Mouse (Mus musculus) embryonic facial prominence, embryonic 14.5 days (tissue): ENCODE results near the gene Celsr3. TPM values are rescaled to one million over a fixed set of nuclear protein-coding genes. Genes with fewer than 3 reads are reported as not detected.

ENCODE experiments used
- ATAC-seq: fragments of 200-750 bp; cut with Nextera tagmentation; 2 replicates; pipeline ENCODE4 v1.8.0; 2017; ENCODE audit warnings: low read depth, moderate number of reproducible peaks, moderate TSS enrichment
- DNase-seq: peaks from one replicate; pipeline ENCODE4 v3.0.0-alpha.2; 2015; ENCODE audit warnings: low spot score
- H3K27ac ChIP-seq: fragments of 300-500 bp; sonication (generic); replicated peaks from 2 replicates; pipeline ENCODE4 v1.5.1; 2014; ENCODE audit warnings: low read depth, mild to moderate bottlenecking, low read length, moderate library complexity
- H3K27me3 ChIP-seq: fragments of 300-500 bp; sonication (generic); replicated peaks from 2 replicates; pipeline ENCODE4 v1.6.1; 2014; ENCODE audit warnings: low read length; ENCODE audit not compliant: control insufficient read depth, insufficient read depth
- H3K36me3 ChIP-seq: fragments of 300-500 bp; sonication (generic); 2 replicates; pipeline ENCODE4 v1.6.1; 2014; ENCODE audit warnings: low read length, mixed read lengths; ENCODE audit not compliant: control insufficient read depth, insufficient read depth
- H3K4me1 ChIP-seq: fragments of 300-500 bp; sonication (generic); 2 replicates; pipeline ENCODE4 v1.6.1; 2014; ENCODE audit warnings: antibody characterized with exemption, low read length; ENCODE audit not compliant: control insufficient read depth, insufficient read depth
- H3K4me2 ChIP-seq: fragments of 300-500 bp; sonication (generic); 2 replicates; pipeline ENCODE4 v1.6.1; 2014; ENCODE audit warnings: low read depth, mild to moderate bottlenecking, low read length, moderate library complexity, mixed read lengths
- H3K4me3 ChIP-seq: fragments of 300-500 bp; sonication (generic); 2 replicates; pipeline ENCODE4 v1.5.1; 2014; ENCODE audit warnings: low read depth, mild to moderate bottlenecking, low read length
- H3K9ac ChIP-seq: fragments of 300-500 bp; sonication (generic); 2 replicates; pipeline ENCODE4 v1.6.1; 2014; ENCODE audit warnings: low read depth, mild to moderate bottlenecking, low read length, moderate library complexity, mixed read lengths
- H3K9me3 ChIP-seq: fragments of 300-500 bp; sonication (generic); 2 replicates; pipeline ENCODE4 v1.6.1; 2016; ENCODE audit warnings: low read length; ENCODE audit not compliant: control insufficient read depth
- WGBS: fragments of 180-500 bp; shearing (Covaris S2); extraction: QIAGEN DNeasy Blood & Tissue Kit; methylation state at CpG from one replicate; pipeline ENCODE4 v1.1.7; 2014; 5-methylcytosine and 5-hydroxymethylcytosine counted together
- polyA plus RNA-seq: library from polyadenylated mRNA; unstranded; fragments of >200 nt; fragmentation: Nextera tagmentation; extraction: Ambion mirVana; gene quantifications from 2 replicates; pipeline ENCODE4 v1.2.1, GENCODE M21; 2014

The Celsr3 gene
- polyA plus RNA-seq, 1 experiment from 2014 or later: 0.70 TPM

DNA sequence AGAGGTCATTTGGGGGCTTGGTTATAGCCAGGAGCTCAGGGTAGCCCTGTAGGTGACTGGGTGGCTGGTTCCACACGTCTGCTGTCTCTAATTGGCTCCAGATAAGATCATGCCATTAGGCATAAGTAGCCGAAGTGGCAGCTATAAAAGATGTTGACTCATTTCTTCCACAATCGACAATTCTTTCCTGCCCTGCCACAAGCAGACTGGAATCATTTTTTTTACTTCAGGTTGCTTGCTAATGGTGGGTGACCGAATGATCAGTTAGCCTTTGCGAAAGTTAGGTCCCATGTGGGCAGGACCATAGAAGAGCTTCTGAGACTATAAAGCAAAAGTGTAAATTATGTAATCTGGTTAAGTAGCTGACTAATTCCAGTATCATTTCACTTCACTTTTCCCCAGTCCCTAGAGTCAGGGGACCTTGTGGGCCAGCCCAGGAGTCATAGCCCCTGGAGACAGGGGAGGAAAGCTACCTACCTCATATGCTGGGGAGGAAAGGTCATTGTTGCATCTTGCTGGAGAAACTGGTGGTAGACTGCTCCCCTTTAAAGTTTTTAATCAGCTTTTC, 27.5 kb upstream of the Celsr3 start:
- ATAC-seq (no peak), DNase-seq (no peak)
- Histone ChIP-seq H3K9me3 (no peaks in the 10 kb centered on the region), H3K9ac (no peak overlapping the region), H3K36me3 (peaks cover 77% of the 10 kb centered on the region), H3K4me2 (no peak overlapping the region), H3K27me3 (no peaks in the 10 kb centered on the region), H3K27ac (no peak overlapping the region), H3K4me3 (no peak overlapping the region), H3K4me1 (peaks cover 18% of the 10 kb centered on the region)
- WGBS: 76% methylated on average over 5 of the region's 5 CpGs

- H3K9me3 ChIP-seq: no peaks in the 10 kb centered on the region
- no peak overlapping the region for H3K27ac ChIP-seq
- no peak for ATAC-seq
- H3K4me1 ChIP-seq: peaks cover 9% of the 10 kb centered on the region
- H3K9ac ChIP-seq: no peak overlapping the region
- H3K27me3 ChIP-seq: no peaks in the 10 kb centered on the region
- WGBS: 80% methylated on average over 3 of the region's 3 CpGs
- peaks cover 86% of the 10 kb centered on the region for H3K36me3 ChIP-seq
- no peak overlapping the region for H3K4me3 ChIP-seq
- DNase-seq: no peak
- no peak overlapping the region for H3K4me2 ChIP-seq
These were observed 26.6 kb upstream of the Celsr3 start for GRCm38 (mm10) chr9:108799564-108799963.

- DNase-seq (no peak), ATAC-seq (no peak)
- H3K4me2 ChIP-seq: no peak overlapping the region
- WGBS: 84% methylated on average over 8 of the region's 8 CpGs
- H3K27me3 ChIP-seq: no peaks in the 10 kb centered on the region
- H3K36me3 ChIP-seq: peaks cover 67% of the 10 kb centered on the region
- H3K4me1 ChIP-seq: peaks cover 9% of the 10 kb centered on the region
- H3K27ac ChIP-seq: no peak overlapping the region
- no peaks in the 10 kb centered on the region for H3K9me3 ChIP-seq
- H3K9ac ChIP-seq: no peak overlapping the region
- no peak overlapping the region for H3K4me3 ChIP-seq
These were observed 20.4 kb upstream of the Celsr3 start for GRCm38 (mm10) chr9:108805768-108806167.

DNA sequence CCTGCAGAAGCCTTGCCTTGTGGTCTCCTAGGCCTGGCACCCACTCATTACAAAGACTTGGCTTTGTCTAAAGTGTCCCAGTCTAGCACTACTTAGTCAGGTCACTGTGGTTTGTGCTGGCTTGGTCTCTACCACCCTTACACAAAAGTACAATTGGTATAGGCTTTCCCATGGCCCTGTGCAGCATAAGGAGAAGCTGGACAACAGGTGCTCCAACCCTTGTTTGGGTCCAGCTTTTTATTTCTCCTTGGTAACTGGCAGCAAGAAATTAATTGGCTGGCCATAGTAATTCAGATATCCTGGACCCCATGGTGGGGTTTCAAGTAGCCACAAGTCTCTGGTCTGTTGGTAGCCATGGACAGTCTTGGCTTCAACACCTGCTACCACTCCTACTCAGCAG, 19.7 kb upstream of the Celsr3 start:
- peaks cover 65% of the 10 kb centered on the region for H3K36me3 ChIP-seq
- ATAC-seq: no peak

GRCm38 (mm10) chr9:108806831-108807230, 19.3 kb upstream of the Celsr3 start:
- no peak overlapping the region for H3K4me3 ChIP-seq
- 73% methylated on average over 1 of the region's 1 CpGs for WGBS
- H3K27me3 ChIP-seq: no peaks in the 10 kb centered on the region
- DNase-seq: no peak
- H3K36me3 ChIP-seq: peaks cover 65% of the 10 kb centered on the region
- no peak overlapping the region for H3K9ac ChIP-seq
- H3K4me2 ChIP-seq: no peak overlapping the region
- peaks cover 9% of the 10 kb centered on the region for H3K4me1 ChIP-seq
- H3K27ac ChIP-seq: no peak overlapping the region
- no peaks in the 10 kb centered on the region for H3K9me3 ChIP-seq
- ATAC-seq: no peak

More for the DNA sequence above, 19.7 kb upstream of the Celsr3 start:
- H3K9ac ChIP-seq: no peak overlapping the region
- no peak for DNase-seq
- no peak overlapping the region for H3K4me3 ChIP-seq
- H3K4me2 ChIP-seq: no peak overlapping the region
- no peak overlapping the region for H3K27ac ChIP-seq
- no peaks in the 10 kb centered on the region for H3K9me3 ChIP-seq
- H3K27me3 ChIP-seq: no peaks in the 10 kb centered on the region
- H3K4me1 ChIP-seq: peaks cover 9% of the 10 kb centered on the region

DNA sequence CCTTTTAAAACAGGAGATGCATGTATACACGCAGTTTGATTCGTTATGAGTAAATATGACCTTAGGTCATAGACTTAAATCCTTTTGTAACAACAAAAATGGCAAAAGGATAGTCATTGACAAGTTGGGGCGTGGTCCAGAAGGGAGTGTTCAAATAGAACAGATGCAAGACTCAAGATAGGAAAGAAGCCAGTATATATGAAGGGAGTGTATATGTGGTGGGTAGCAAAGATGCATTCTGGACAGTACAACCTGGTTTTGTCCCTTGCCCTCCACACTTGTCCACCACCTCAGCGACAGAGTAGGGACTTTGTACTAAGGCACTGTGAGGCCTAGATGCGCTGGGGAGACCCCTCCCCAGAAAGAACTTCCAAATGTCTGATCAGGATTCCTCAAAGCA, 18.4 kb upstream of the Celsr3 start:
- Histone ChIP-seq H3K4me2 (no peak overlapping the region), H3K4me1 (peaks cover 9% of the 10 kb centered on the region), H3K9me3 (no peaks in the 10 kb centered on the region), H3K4me3 (no peak overlapping the region), H3K27ac (no peak overlapping the region), H3K36me3 (peaks cover 65% of the 10 kb centered on the region), H3K27me3 (no peaks in the 10 kb centered on the region), H3K9ac (no peak overlapping the region)
- DNase-seq (no peak), ATAC-seq (no peak)
- 72% methylated on average over 5 of the region's 5 CpGs for WGBS

DNA sequence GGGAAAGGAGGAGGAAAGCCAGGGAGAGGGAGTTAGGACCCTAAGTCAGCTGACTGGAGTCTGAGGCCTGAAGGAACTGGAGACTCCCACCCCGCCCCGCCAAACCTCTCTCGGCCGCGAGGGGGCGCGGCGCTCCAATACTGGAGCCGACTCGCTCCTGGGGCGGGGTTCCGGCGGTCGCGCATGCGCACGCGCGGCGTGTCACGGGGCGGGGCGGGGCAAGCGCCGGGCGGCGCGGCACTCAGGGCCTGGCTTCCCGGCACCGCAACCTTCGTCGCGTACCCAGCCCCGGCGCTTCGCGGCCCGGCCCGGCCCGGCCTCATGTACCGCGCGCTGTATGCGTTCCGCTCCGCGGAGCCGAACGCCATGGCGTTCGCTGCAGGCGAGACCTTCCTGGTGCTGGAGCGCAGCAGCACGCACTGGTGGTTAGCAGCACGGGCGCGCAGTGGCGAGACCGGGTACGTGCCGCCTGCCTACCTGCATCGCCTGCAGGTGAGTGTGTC, 17.9 kb upstream of the Celsr3 start, which contains the start of gene Nckipsd:
Gene Nckipsd, plus strand, starts transcription at position 206 of the 503 bp plus-strand sequence.
- WGBS: under 1% methylated on average over 39 of the region's 62 CpGs
- peaks cover 65% of the 10 kb centered on the region for H3K36me3 ChIP-seq
- H3K9ac ChIP-seq: peak within 1 kb of the TSS; percentile 84
- no peaks in the 10 kb centered on the region for H3K27me3 ChIP-seq
- peak; percentile 87 for ATAC-seq
- H3K4me3 ChIP-seq: peak within 1 kb of the TSS; percentile 80
- no peak within 1 kb of the TSS for H3K27ac ChIP-seq
- peaks cover 9% of the 10 kb centered on the region for H3K4me1 ChIP-seq
- DNase-seq: peak; percentile 91
- no peaks in the 10 kb centered on the region for H3K9me3 ChIP-seq
- H3K4me2 ChIP-seq: peak within 1 kb of the TSS; percentile 82

GRCm38 (mm10) chr9:108809188-108809587, 16.9 kb upstream of the Celsr3 start:
- WGBS: 64% methylated on average over 5 of the region's 5 CpGs

GRCm38 (mm10) chr9:108809723-108810122, 16.4 kb upstream of the Celsr3 start:
- WGBS: 85% methylated on average over 6 of the region's 6 CpGs
- Histone ChIP-seq H3K9me3 (no peaks in the 10 kb centered on the region), H3K27ac (no peak overlapping the region), H3K4me2 (no peak overlapping the region), H3K27me3 (no peaks in the 10 kb centered on the region), H3K4me3 (no peak overlapping the region), H3K9ac (no peak overlapping the region), H3K4me1 (peaks cover 9% of the 10 kb centered on the region), H3K36me3 (peaks cover 63% of the 10 kb centered on the region)
- no peak for ATAC-seq
- DNase-seq: no peak

More at GRCm38 (mm10) chr9:108809188-108809587, 16.9 kb upstream of the Celsr3 start:
- Histone ChIP-seq H3K27me3 (no peaks in the 10 kb centered on the region), H3K4me3 (peak overlapping the region; percentile 80), H3K36me3 (peaks cover 63% of the 10 kb centered on the region), H3K9me3 (no peaks in the 10 kb centered on the region), H3K27ac (no peak overlapping the region), H3K4me2 (peak overlapping the region; percentile 82), H3K4me1 (peaks cover 9% of the 10 kb centered on the region), H3K9ac (peak overlapping the region; percentile 84)
- DNase-seq: no peak
- ATAC-seq: no peak
